Mouse (Mus musculus): ENCODE results near the gene 1810024B03Rik. TPM values are rescaled to one million over a fixed set of nuclear protein-coding genes. Genes with fewer than 3 reads are reported as not detected.
"Not testable (repeated sequence)": the region's sequence is repeated elsewhere in the genome, so short reads cannot be mapped to it uniquely, and the experiment has no call there.

1810024B03Rik gene
- polyA plus RNA-seq, 1 experiment from 2014 or later, result 1.2 TPM

- Histone ChIP-seq H3K9ac (no peak overlapping the region), H3K36me3 (peaks cover 94% of the 10 kb centered on the region), H3K4me3 (replicated peaks) (no peak overlapping the region), H3K27ac (no peak overlapping the region), H3K27me3 (no peaks in the 10 kb centered on the region), H3K4me2 (no peak overlapping the region), H3K9me3 (replicated peaks) (no peaks in the 10 kb centered on the region), H3K4me1 (replicated peaks) (no peaks in the 10 kb centered on the region)
- WGBS (ENCODE audit: insufficient replicate concordance), result 86% methylated on average over 11 of the region's 11 CpGs
- no peak for ATAC-seq (ENCODE audit: low read depth)
- no peak for DNase-seq
Measured at GRCm38 (mm10) chr2:127237897-127238610, 30.0 kb upstream of the 1810024B03Rik start.

DNA sequence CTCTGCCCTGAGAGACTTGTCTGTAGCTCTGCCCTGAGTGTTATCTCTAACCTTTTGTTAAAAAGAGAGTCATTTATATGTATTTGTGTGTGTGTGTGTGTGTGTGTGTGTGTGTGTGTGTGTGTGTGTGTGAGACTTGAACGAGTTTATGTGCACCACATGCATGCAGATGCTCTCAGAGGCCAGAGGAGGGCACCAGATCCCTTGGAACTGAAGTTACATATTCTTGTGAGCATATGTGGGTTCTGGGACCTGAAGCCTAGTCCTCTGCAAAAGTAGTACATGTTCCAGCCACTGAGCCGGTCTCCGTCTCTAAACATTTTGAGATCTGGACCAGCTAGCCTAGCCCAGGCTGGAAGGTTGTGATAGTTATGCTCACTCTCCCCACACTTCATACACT, 17.2 kb upstream of the 1810024B03Rik start:
- no peak overlapping the region for H3K4me2 ChIP-seq
- no peak overlapping the region for H3K9ac ChIP-seq
- no peak for ATAC-seq (ENCODE audit: low read depth)
- DNase-seq, result no peak
- peaks cover 94% of the 10 kb centered on the region for H3K36me3 ChIP-seq
- no peaks in the 10 kb centered on the region for H3K27me3 ChIP-seq
- no peak overlapping the region for H3K4me3 ChIP-seq (replicated peaks)
- 95% methylated on average over 3 of the region's 3 CpGs for WGBS (ENCODE audit: insufficient replicate concordance)
- H3K27ac ChIP-seq, result no peak overlapping the region
- no peaks in the 10 kb centered on the region for H3K9me3 ChIP-seq (replicated peaks)
- no peaks in the 10 kb centered on the region for H3K4me1 ChIP-seq (replicated peaks)

DNA sequence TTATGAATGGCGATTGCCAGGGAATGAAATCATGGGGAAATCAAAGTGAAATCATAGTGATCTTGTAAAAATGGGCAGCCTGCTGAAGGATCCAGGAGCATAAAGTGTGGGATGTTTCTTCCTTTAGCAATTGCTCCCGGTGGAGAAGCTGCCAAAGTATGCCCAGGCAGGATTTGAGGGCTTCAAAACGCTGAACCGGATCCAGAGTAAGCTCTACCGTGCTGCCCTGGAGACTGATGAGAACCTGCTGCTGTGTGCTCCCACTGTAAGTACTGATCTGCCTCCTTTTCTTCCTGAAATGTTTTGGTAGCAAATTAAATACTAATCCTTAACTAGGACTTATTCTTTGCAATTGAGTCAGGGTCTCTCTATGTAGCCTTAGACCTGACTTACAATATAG, 9.7 kb upstream of the 1810024B03Rik start:
- DNase-seq, result no peak
- H3K9me3 ChIP-seq (replicated peaks), result no peaks in the 10 kb centered on the region
- WGBS (ENCODE audit: insufficient replicate concordance), result 90% methylated on average over 5 of the region's 5 CpGs
- no peaks in the 10 kb centered on the region for H3K27me3 ChIP-seq
- no peaks in the 10 kb centered on the region for H3K4me1 ChIP-seq (replicated peaks)
- ATAC-seq (ENCODE audit: low read depth), result no peak
- H3K4me2 ChIP-seq, result no peak overlapping the region
- no peak overlapping the region for H3K27ac ChIP-seq
- no peak overlapping the region for H3K9ac ChIP-seq
- H3K4me3 ChIP-seq (replicated peaks), result no peak overlapping the region
- H3K36me3 ChIP-seq, result peaks cover 98% of the 10 kb centered on the region

GRCm38 (mm10) chr2:127210701-127211100, 2.6 kb upstream of the 1810024B03Rik start:
- WGBS (ENCODE audit: insufficient replicate concordance), result 87% methylated on average over 11 of the region's 11 CpGs
- Histone ChIP-seq H3K4me1 (replicated peaks) (peaks cover 23% of the 10 kb centered on the region), H3K27me3 (no peaks in the 10 kb centered on the region), H3K9ac (no peak overlapping the region), H3K27ac (no peak overlapping the region), H3K4me3 (replicated peaks) (no peak overlapping the region), H3K36me3 (peaks cover 53% of the 10 kb centered on the region), H3K9me3 (replicated peaks) (no peaks in the 10 kb centered on the region), H3K4me2 (no peak overlapping the region)
- ATAC-seq (ENCODE audit: low read depth) (no peak), DNase-seq (no peak)

DNA sequence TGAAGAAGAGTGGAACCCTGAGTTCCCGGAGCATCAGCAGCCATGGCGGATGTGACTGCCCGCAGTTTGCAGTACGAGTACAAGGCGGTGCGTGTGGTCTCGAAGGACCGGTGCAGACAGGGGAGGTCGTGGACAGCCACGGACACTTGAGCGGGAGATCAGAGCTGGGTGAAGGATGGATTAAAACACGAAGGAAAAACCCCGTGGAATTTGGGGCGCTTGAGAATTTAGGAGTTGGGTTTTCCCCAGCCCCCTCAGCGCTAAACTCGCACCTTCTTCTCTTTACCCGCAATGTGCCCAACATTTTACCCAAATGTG, 331 bp upstream of the 1810024B03Rik start:
- Histone ChIP-seq H3K27ac (peak overlapping the region; percentile 80), H3K4me3 (replicated peaks) (peak overlapping the region; percentile 95), H3K9me3 (replicated peaks) (no peaks in the 10 kb centered on the region), H3K27me3 (no peaks in the 10 kb centered on the region), H3K4me1 (replicated peaks) (peaks cover 23% of the 10 kb centered on the region), H3K36me3 (peaks cover 30% of the 10 kb centered on the region), H3K9ac (peak overlapping the region; percentile 89), H3K4me2 (peak overlapping the region; percentile 85)
- ATAC-seq (ENCODE audit: low read depth) (no peak), DNase-seq (no peak)
- WGBS (ENCODE audit: insufficient replicate concordance), result 0% methylated on average over 17 of the region's 17 CpGs

DNA sequence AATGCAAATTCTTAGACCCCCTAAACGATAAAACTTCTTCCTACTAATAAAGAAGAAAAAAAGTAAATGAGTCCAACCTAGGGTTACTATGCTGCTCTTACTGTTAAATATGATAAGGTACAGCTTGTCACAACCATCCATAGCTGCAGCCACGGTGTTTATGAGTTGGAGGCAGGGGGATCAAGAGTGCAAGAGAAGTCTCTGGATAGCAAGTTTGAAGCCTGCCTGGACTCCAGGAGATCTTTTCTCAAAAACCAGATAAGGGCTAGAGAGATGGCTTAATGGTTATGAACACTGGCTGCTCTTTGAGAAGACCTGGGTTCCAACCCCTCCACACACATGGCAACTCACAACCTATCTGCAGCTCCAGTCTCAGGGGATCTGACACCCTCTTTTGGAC, 1.2 kb downstream of the 1810024B03Rik start:
- Histone ChIP-seq H3K4me2 (peak overlapping the region; percentile 85), H3K9me3 (replicated peaks) (no peaks in the 10 kb centered on the region), H3K27me3 (no peaks in the 10 kb centered on the region), H3K9ac (no peak overlapping the region), H3K27ac (no peak overlapping the region), H3K36me3 (peaks cover 18% of the 10 kb centered on the region), H3K4me3 (replicated peaks) (peak overlapping the region; percentile 1; the same call in 1 of the 2 replicates), H3K4me1 (replicated peaks) (peaks cover 23% of the 10 kb centered on the region)
- WGBS (ENCODE audit: insufficient replicate concordance), result 65% methylated on average over 2 of the region's 2 CpGs
- DNase-seq (no peak), ATAC-seq (ENCODE audit: low read depth) (no peak)

GRCm38 (mm10) chr2:127205936-127206335, 2.1 kb downstream of the 1810024B03Rik start:
- Histone ChIP-seq H3K36me3 (peaks cover 13% of the 10 kb centered on the region), H3K4me1 (replicated peaks) (peaks cover 23% of the 10 kb centered on the region)
- not testable (repeated sequence) for H3K27ac ChIP-seq; ATAC-seq (ENCODE audit: low read depth); H3K9me3 ChIP-seq (replicated peaks); DNase-seq; H3K4me2 ChIP-seq; H3K9ac ChIP-seq; H3K4me3 ChIP-seq (replicated peaks); H3K27me3 ChIP-seq
- 83% methylated on average over 4 of the region's 4 CpGs for WGBS (ENCODE audit: insufficient replicate concordance)

DNA sequence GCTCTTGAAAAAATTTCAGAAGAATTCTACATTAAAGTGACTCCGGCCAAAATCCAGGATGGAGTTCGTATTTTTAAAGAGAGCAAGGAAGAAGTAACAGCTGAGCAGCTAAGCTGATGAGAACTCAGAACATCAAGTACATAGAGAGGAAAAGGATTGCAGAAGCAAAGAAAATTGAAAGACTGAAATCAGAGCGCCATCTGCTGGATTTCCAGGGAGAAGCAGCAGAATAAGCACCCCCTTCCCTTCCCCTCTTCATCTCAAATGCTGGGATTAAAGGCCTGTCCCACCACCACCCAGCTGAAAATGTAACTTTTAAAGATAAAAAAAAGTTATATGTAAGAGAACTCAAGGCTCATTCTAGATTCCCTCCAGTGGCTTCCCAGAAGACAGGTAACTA, 3.1 kb downstream of the 1810024B03Rik start:
- 24% methylated on average over 3 of the region's 3 CpGs for WGBS (ENCODE audit: insufficient replicate concordance)
- DNase-seq (peak; percentile 40), ATAC-seq (ENCODE audit: low read depth) (no peak)
- H3K4me1 ChIP-seq (replicated peaks), result peaks cover 22% of the 10 kb centered on the region
- no peaks in the 10 kb centered on the region for H3K27me3 ChIP-seq
- H3K4me3 ChIP-seq (replicated peaks), result no peak overlapping the region
- H3K36me3 ChIP-seq, result peaks cover 13% of the 10 kb centered on the region
- H3K27ac ChIP-seq, result no peak overlapping the region
- H3K9me3 ChIP-seq (replicated peaks), result no peaks in the 10 kb centered on the region
- no peak overlapping the region for H3K9ac ChIP-seq
- no peak overlapping the region for H3K4me2 ChIP-seq

- Histone ChIP-seq H3K9ac (no peak overlapping the region), H3K4me2 (no peak overlapping the region), H3K4me3 (replicated peaks) (no peak overlapping the region), H3K4me1 (replicated peaks) (no peaks in the 10 kb centered on the region), H3K27me3 (0 out of 2 replicates have a peak, but pooled peaks cover 2% of the 10 kb centered on the region), H3K27ac (no peak overlapping the region), H3K36me3 (no peaks in the 10 kb centered on the region), H3K9me3 (replicated peaks) (no peaks in the 10 kb centered on the region)
- ATAC-seq (ENCODE audit: low read depth), result no peak
- no peak for DNase-seq
Measured at GRCm38 (mm10) chr2:127189574-127189973, 18.5 kb downstream of the 1810024B03Rik start.

DNA sequence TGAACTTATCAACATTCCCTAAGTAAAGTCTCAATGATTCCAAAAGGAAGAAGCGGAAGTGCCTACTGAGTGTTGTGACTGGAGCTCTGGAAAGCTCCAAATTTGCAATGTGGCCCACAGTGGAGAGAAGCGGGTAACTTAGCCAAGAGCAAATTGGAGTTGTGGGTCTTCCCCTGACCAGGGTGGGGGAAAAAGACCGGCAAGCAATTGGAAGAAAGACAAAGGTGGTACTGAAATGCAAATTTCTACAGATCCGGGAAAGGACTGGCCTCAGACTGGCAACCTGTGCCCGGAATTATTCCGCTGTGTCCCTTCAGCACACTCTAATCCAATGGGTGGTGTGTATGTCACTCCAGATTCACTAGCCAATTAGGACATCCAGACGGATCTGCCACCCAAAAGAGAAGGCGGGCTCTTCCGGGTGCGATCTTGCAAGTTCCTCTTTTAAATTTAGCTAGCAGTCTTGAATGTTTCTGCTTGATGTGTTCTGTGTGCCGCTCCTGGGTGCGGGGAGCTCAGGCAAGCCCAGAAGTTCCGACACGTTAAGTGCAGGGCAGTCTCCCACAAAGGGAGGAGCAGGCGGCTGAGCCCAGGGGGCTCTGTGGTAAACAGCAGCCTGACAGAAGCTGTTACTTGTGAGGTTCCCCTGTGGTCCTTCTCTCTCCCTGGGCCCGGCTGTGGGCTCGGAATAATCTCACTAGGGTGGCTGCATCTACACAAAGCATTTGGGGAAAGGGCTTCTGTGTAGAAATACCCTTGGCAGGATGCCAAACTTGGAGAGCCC, 25.3 kb downstream of the 1810024B03Rik start:
- H3K27me3 ChIP-seq, result peaks cover 9% of the 10 kb centered on the region; the same call in 1 of the 2 replicates
- peak overlapping the region; percentile 75 for H3K27ac ChIP-seq
- peaks cover 8% of the 10 kb centered on the region for H3K4me1 ChIP-seq (replicated peaks)
- peak; percentile 74 for DNase-seq
- H3K4me3 ChIP-seq (replicated peaks), result peak overlapping the region; percentile 62
- H3K36me3 ChIP-seq, result no peaks in the 10 kb centered on the region
- H3K9ac ChIP-seq, result peak overlapping the region; percentile 79
- peak overlapping the region; percentile 71 for H3K4me2 ChIP-seq
- peak; percentile 100 for ATAC-seq (ENCODE audit: low read depth)
- no peaks in the 10 kb centered on the region for H3K9me3 ChIP-seq (replicated peaks)
- 5% methylated on average over 17 of the region's 17 CpGs for WGBS (ENCODE audit: insufficient replicate concordance)

DNA sequence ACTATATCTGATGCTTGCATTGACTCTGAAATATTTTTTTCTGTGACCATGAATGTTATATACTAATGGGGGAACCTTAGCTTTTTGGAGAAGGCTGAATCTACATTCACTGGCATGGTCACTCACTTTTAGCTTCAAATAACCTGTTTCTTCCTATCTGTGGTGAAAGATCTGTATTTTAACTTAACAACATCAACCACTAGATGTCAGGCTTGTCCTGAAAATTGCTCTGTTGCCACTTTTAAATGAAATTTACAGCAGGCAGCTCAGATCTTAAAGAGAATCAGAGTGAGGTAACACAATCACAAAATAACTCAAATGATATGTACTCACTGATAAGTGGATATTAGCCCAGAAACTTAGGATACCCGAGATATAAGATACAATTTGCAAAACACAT, 41.8 kb downstream of the 1810024B03Rik start:
- H3K4me2 ChIP-seq; ATAC-seq (ENCODE audit: low read depth); H3K9ac ChIP-seq; H3K36me3 ChIP-seq; H3K27ac ChIP-seq; H3K4me3 ChIP-seq (replicated peaks); H3K4me1 ChIP-seq (replicated peaks); DNase-seq; H3K9me3 ChIP-seq (replicated peaks): not testable (repeated sequence)
- WGBS (ENCODE audit: insufficient replicate concordance), result 7% methylated on average over 1 of the region's 1 CpGs
- peaks cover 15% of the 10 kb centered on the region for H3K27me3 ChIP-seq

DNA sequence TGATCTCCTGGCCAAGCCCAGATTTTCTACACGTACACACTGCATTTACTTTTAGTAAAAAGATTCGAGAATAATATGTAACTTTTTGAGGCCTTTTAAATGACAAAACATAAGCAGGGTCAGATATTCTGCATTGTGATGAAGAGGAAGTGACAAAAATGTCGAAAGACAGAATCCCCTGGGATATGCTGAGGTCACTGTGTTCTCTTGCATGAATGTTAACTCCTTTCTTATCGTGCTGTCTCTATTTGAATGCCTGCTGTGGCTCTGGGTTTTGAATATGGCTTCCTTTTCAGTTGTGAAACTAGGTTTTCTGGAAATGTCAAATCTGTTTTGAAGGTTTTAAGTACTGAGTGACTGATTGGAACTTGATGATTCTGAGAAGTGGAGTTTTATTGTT, 42.4 kb downstream of the 1810024B03Rik start:
- Histone ChIP-seq H3K27ac (no peak overlapping the region), H3K36me3 (no peaks in the 10 kb centered on the region), H3K9me3 (replicated peaks) (no peaks in the 10 kb centered on the region), H3K27me3 (peaks cover 18% of the 10 kb centered on the region), H3K4me1 (replicated peaks) (no peaks in the 10 kb centered on the region), H3K9ac (no peak overlapping the region), H3K4me2 (no peak overlapping the region), H3K4me3 (replicated peaks) (no peak overlapping the region)
- 43% methylated on average over 4 of the region's 4 CpGs for WGBS (ENCODE audit: insufficient replicate concordance)
- no peak for ATAC-seq (ENCODE audit: low read depth)
- no peak for DNase-seq
